Mouse (Mus musculus): ENCODE measurements around the gene Gm17949.

The Gm17949 gene

GRCm38 (mm10) chr17:57011236-57012141, at the start of gene Gm17949, which contains the start of gene Gtf2f1:
Gm17949 (plus strand) TSS chr17:57011469.
Gtf2f1 (minus strand) TSS chr17:57011288.
- in situ Hi-C loops (cut with MboI), result no loop called here

- in situ Hi-C loops (cut with MboI), result no loop called here
Observed at GRCm38 (mm10) chr17:56961880-56962279, 49.4 kb upstream of the Gm17949 start.

GRCm38 (mm10) chr17:56962642-56963405, 48.4 kb upstream of the Gm17949 start:
- in situ Hi-C loops (cut with MboI), result no loop called here

GRCm38 (mm10) chr17:56963646-56964045, 47.6 kb upstream of the Gm17949 start:
- in situ Hi-C loops (cut with MboI), result no loop called here

GRCm38 (mm10) chr17:56969321-56969720, 41.9 kb upstream of the Gm17949 start:
- in situ Hi-C loops (cut with MboI), result no loop called here

GRCm38 (mm10) chr17:56970081-56970480, 41.2 kb upstream of the Gm17949 start:
- in situ Hi-C loops (cut with MboI), result no loop called here

- in situ Hi-C loops (cut with MboI), result no loop called here
Observed at GRCm38 (mm10) chr17:56973956-56974707, 37.1 kb upstream of the Gm17949 start.

GRCm38 (mm10) chr17:56974708-56975240, 36.5 kb upstream of the Gm17949 start:
- in situ Hi-C loops (cut with MboI), result no loop called here

- in situ Hi-C loops (cut with MboI), result no loop called here
Observed at GRCm38 (mm10) chr17:56975391-56975790, 35.9 kb upstream of the Gm17949 start.

GRCm38 (mm10) chr17:56976531-56977390, 34.5 kb upstream of the Gm17949 start:
- in situ Hi-C loops (cut with MboI), result no loop called here

GRCm38 (mm10) chr17:56979524-56979923, 31.7 kb upstream of the Gm17949 start:
- in situ Hi-C loops (cut with MboI), result no loop called here

- in situ Hi-C loops (cut with MboI), result no loop called here
Observed at GRCm38 (mm10) chr17:56981049-56981448, 30.2 kb upstream of the Gm17949 start.

- in situ Hi-C loops (cut with MboI), result no loop called here
Observed at GRCm38 (mm10) chr17:56982013-56982412, 29.3 kb upstream of the Gm17949 start, which contains the start of gene Acer1. Acer1 (minus strand) TSS chr17:56982126.

GRCm38 (mm10) chr17:56984886-56985285, 26.4 kb upstream of the Gm17949 start:
- in situ Hi-C loops (cut with MboI), result no loop called here

GRCm38 (mm10) chr17:56985656-56986055, 25.6 kb upstream of the Gm17949 start:
- in situ Hi-C loops (cut with MboI), result no loop called here

- in situ Hi-C loops (cut with MboI), result no loop called here
Observed at GRCm38 (mm10) chr17:56986105-56986805, 25.0 kb upstream of the Gm17949 start.

GRCm38 (mm10) chr17:56988441-56988840, 22.8 kb upstream of the Gm17949 start:
- in situ Hi-C loops (cut with MboI), result no loop called here

- in situ Hi-C loops (cut with MboI), result no loop called here
Observed at GRCm38 (mm10) chr17:56988921-56989430, 22.3 kb upstream of the Gm17949 start.

- in situ Hi-C loops (cut with MboI), result loop anchor here (10.0 kb wide), 1 partner anchor 345 kb away; no protein-coding TSS in a partner anchor
Observed at GRCm38 (mm10) chr17:56989467-56990114, 21.7 kb upstream of the Gm17949 start.
